Mouse (Mus musculus) embryonic facial prominence, embryonic 15.5 days (tissue): Measurements from ENCODE around the gene Rtn4r. TPM values are rescaled to one million over a fixed set of nuclear protein-coding genes. Genes with fewer than 3 reads are reported as not detected.
A peak's percentile ranks its signal among the peaks of the same experiment; 100 is the strongest.

Experiments
- ATAC-seq: fragments of 200-750 bp; cut with Nextera tagmentation; 2 replicates; pipeline ENCODE4 v1.8.0; 2017; ENCODE audit warnings: low read depth, moderate TSS enrichment; ENCODE audit not compliant: insufficient number of reproducible peaks, low FRiP score, low TSS enrichment
- H3K27ac ChIP-seq: fragments of 300-500 bp; sonication (generic); replicated peaks from 2 replicates; pipeline ENCODE4 v1.5.1; 2015; ENCODE audit warnings: mild to moderate bottlenecking, inconsistent platforms
- H3K27me3 ChIP-seq: fragments of 300-500 bp; sonication (generic); 2 replicates; pipeline ENCODE4 v1.6.1; 2015; ENCODE audit warnings: inconsistent platforms
- H3K36me3 ChIP-seq: fragments of 300-500 bp; sonication (generic); 2 replicates; pipeline ENCODE4 v1.6.1; 2015; ENCODE audit warnings: mild to moderate bottlenecking, inconsistent platforms
- H3K4me1 ChIP-seq: fragments of 300-500 bp; sonication (generic); 2 replicates; pipeline ENCODE4 v1.6.1; 2015; ENCODE audit warnings: inconsistent platforms
- H3K4me2 ChIP-seq: fragments of 300-500 bp; sonication (generic); replicated peaks from 2 replicates; pipeline ENCODE4 v1.6.1; 2015; ENCODE audit warnings: mild to moderate bottlenecking, inconsistent platforms
- H3K4me3 ChIP-seq: fragments of 300-500 bp; sonication (generic); replicated peaks from 2 replicates; pipeline ENCODE4 v1.5.1; 2015; ENCODE audit warnings: mild to moderate bottlenecking, inconsistent platforms
- H3K9ac ChIP-seq: fragments of 300-500 bp; sonication (generic); 2 replicates; pipeline ENCODE4 v1.6.1; 2015; ENCODE audit warnings: inconsistent platforms
- H3K9me3 ChIP-seq: fragments of 300-500 bp; sonication (generic); replicated peaks from 2 replicates; pipeline ENCODE4 v1.6.1; 2016; ENCODE audit warnings: inconsistent platforms
- WGBS: fragments of 180-500 bp; shearing (Covaris S2); methylation state at CpG from one replicate; pipeline ENCODE4 v1.1.7; 2015; 5-methylcytosine and 5-hydroxymethylcytosine counted together
- polyA plus RNA-seq: library from polyadenylated mRNA; unstranded; fragments of >200 nt; fragmentation: Nextera tagmentation; extraction: Ambion mirVana; gene quantifications from 2 replicates; pipeline ENCODE4 v1.2.1, GENCODE M21; 2015

Gene Rtn4r
- polyA plus RNA-seq, 1 experiment from 2014 or later: 7.9 TPM

DNA sequence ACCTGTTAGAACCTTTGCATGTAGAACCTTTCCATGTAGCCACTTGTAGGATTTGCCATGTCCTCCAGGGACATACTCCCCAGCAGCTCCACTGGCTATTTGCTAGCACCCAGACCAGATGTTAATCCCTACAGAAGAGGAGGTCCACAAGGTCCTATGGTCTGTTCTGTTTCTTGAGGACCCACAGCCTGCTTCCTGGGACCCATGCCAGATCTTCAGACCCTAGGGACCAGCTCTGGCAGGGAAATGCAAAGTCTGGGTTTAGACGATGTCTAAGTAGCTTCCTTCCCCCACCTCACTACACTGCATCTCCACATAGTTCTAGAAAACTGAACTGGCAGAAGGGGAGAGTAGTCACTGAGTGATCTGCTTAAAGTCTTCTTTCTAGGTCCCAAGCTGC lies 32.3 kb downstream of the Rtn4r start:
- ATAC-seq: no peak
- no peaks in the 10 kb centered on the region for H3K27me3 ChIP-seq
- H3K4me1 ChIP-seq: peaks cover 54% of the 10 kb centered on the region
- no peaks in the 10 kb centered on the region for H3K36me3 ChIP-seq
- no peak overlapping the region for H3K4me2 ChIP-seq
- no peak overlapping the region for H3K9ac ChIP-seq
- 14% methylated on average over 1 of the region's 1 CpGs for WGBS
- H3K9me3 ChIP-seq: no peaks in the 10 kb centered on the region
- H3K4me3 ChIP-seq: no peak overlapping the region
- H3K27ac ChIP-seq: no peak overlapping the region

DNA sequence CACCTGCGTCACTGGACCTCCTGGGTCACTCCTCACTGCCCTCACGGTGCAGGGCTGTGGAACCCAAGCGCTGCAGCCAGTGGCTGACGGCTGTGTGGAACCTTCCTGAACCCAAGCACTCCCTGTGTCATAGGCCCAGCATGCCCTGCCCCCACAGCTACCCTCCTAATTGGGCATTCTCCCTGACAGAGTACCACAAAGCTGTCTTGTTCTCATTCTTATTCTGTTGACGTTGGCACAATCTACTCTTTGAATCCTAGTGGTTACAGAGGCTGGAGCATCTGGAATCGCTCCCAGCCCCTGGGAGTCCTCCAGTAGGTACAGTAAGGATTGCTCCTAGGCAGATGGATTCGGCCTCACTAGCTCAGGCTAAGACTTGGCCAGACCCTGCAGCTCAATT lies 33.1 kb downstream of the Rtn4r start:
- no peaks in the 10 kb centered on the region for H3K9me3 ChIP-seq
- H3K27me3 ChIP-seq: no peaks in the 10 kb centered on the region
- peaks cover 52% of the 10 kb centered on the region for H3K4me1 ChIP-seq
- no peak overlapping the region for H3K4me3 ChIP-seq
- H3K9ac ChIP-seq: no peak overlapping the region
- WGBS: 46% methylated on average over 7 of the region's 7 CpGs
- no peaks in the 10 kb centered on the region for H3K36me3 ChIP-seq
- no peak for ATAC-seq
- H3K4me2 ChIP-seq: no peak overlapping the region
- peak overlapping the region; percentile 65; the same call in 1 of the 2 replicates for H3K27ac ChIP-seq

DNA sequence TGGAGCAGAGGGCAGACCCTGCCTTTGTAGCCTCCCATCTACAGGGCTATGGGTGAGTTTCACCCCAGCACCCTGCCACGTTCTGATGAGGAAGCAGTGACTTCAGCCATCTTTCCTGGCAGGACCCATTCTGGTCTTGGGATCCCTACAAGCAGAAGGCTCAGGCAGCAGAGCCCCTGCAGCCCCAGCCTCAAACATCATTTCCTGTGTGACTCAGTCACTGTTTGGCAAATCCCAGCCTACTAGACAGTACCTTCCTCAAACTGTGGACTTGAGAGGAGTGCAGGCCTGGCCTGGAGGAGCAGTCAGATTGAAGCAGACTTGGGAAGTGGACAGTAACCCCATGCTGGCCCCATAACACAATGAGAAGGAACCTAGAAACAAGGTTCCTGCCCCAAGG lies 33.7 kb downstream of the Rtn4r start:
- H3K4me2 ChIP-seq: no peak overlapping the region
- WGBS: 60% methylated on average over 1 of the region's 1 CpGs

DNA sequence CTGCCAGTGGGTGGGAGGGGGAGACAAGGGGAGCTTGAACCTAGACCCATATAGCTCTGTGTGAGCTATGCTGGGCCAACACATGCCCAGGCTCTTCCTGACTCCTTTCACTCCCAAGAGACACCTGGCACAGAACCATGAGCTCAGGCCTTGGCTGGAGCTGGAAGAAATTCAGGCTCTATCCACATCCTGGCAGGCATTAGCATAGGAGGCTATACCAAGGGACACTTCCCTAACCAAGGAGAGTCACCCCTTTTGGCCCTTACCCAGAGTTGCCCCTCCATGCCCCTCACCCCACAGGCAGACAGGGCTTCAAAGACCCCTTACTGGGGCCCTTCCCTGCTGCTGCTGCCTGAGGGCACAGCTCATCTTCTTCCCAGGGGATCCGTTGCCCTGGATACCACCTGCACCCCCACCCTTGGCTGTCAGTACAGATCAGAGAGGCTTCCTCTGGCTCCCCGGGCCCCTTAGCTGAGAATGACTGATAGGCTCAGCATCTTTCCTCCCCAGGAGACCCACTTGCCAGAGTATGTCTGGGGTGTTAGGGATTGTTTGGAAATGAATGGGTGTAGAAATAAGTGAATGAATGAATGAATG lies 37.3 kb downstream of the Rtn4r start:
- WGBS: 21% methylated on average over 2 of the region's 2 CpGs
- H3K9ac ChIP-seq: no peak overlapping the region
- no peak for ATAC-seq
- no peak overlapping the region for H3K4me3 ChIP-seq
- no peaks in the 10 kb centered on the region for H3K27me3 ChIP-seq
- H3K4me2 ChIP-seq: no peak overlapping the region
- H3K4me1 ChIP-seq: peaks cover 44% of the 10 kb centered on the region
- no peaks in the 10 kb centered on the region for H3K36me3 ChIP-seq
- H3K9me3 ChIP-seq: no peaks in the 10 kb centered on the region
- no peak overlapping the region for H3K27ac ChIP-seq

More for the DNA sequence above, 33.7 kb downstream of the Rtn4r start:
- Histone ChIP-seq H3K4me1 (peaks cover 50% of the 10 kb centered on the region), H3K9me3 (no peaks in the 10 kb centered on the region), H3K27me3 (no peaks in the 10 kb centered on the region), H3K9ac (no peak overlapping the region), H3K4me3 (no peak overlapping the region), H3K27ac (peak overlapping the region; percentile 65; the same call in 1 of the 2 replicates), H3K36me3 (no peaks in the 10 kb centered on the region)
- no peak for ATAC-seq

DNA sequence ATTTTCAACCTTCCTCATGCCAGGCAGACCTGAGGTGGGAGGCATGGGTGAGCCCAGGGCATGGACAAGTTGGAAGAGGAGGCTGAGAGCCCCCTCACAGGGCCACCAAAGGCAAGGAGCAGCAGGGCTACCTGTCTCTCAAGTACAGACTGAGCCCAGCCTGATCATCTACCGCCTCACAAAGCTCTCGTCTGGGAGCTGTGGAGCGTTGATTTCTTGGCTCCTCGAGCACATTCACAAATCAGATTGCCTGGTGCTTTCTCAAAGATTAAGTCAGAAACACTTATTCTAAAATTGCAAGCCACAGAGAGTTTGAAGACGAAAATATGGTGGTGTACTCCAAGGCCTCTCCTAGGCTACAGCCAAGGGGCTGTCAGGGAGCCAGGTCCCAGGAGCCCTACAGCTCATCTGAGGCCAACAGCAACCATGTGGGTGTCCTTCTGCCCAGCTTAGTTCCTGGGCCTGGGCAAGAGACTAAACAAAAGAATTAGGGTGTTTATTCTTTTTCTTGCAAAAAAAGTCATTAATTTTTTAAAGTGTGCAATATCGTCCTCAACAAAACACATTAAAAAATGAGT lies 39.3 kb downstream of the Rtn4r start:
- Histone ChIP-seq H3K27ac (no peak overlapping the region), H3K9me3 (no peaks in the 10 kb centered on the region), H3K36me3 (no peaks in the 10 kb centered on the region), H3K27me3 (no peaks in the 10 kb centered on the region), H3K4me3 (no peak overlapping the region), H3K4me1 (peaks cover 25% of the 10 kb centered on the region), H3K9ac (no peak overlapping the region), H3K4me2 (no peak overlapping the region)
- 73% methylated on average over 6 of the region's 6 CpGs for WGBS
- no peak for ATAC-seq

DNA sequence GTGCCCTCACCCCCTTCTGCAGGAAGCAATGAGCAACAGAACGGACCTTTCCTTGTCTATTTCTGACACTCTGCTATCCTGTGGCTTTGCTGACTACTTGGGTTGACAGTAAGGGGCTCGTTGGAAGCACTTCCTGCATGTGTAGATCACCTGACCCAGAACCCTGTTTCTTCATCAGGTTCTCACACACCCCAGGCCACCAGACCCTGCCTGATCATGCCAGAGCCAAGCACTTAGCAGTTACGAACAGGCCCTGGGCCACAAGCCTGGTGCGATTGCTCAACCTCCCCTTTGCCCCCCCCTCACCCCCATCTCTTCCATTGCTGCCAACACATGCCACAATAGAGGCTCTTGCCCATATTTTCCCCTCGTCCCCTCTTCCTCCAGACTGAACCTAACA lies 41.7 kb downstream of the Rtn4r start:
- ATAC-seq: no peak
- Histone ChIP-seq H3K4me1 (peaks cover 23% of the 10 kb centered on the region), H3K4me2 (no peak overlapping the region), H3K27me3 (no peaks in the 10 kb centered on the region), H3K9me3 (no peaks in the 10 kb centered on the region), H3K4me3 (no peak overlapping the region), H3K27ac (no peak overlapping the region), H3K9ac (no peak overlapping the region), H3K36me3 (no peaks in the 10 kb centered on the region)
- 49% methylated on average over 5 of the region's 5 CpGs for WGBS

DNA sequence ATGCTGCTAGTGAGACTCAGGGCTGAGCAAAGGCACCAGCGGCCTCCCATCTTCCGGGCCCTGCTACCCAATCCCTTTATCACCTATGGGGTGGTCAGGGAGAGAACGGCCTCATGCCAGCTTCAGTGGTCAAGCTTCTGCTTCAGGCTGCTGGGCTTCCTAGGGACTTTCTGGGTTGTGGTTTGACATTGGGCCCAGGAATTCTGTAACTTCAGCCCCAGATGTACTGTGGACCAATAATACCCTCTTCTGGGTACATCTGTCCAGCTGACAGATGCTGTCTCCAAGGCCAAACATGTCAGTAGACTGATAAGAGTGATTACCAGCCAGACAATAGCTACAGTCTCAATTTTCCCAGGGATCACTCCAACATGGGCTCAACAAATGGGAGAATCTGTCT lies 42.3 kb downstream of the Rtn4r start:
- Histone ChIP-seq H3K9ac (no peak overlapping the region), H3K9me3 (no peaks in the 10 kb centered on the region), H3K27ac (no peak overlapping the region), H3K4me2 (no peak overlapping the region), H3K4me3 (no peak overlapping the region), H3K4me1 (peaks cover 18% of the 10 kb centered on the region), H3K36me3 (no peaks in the 10 kb centered on the region), H3K27me3 (no peaks in the 10 kb centered on the region)
- ATAC-seq: no peak
- WGBS: 86% methylated on average over 3 of the region's 3 CpGs

DNA sequence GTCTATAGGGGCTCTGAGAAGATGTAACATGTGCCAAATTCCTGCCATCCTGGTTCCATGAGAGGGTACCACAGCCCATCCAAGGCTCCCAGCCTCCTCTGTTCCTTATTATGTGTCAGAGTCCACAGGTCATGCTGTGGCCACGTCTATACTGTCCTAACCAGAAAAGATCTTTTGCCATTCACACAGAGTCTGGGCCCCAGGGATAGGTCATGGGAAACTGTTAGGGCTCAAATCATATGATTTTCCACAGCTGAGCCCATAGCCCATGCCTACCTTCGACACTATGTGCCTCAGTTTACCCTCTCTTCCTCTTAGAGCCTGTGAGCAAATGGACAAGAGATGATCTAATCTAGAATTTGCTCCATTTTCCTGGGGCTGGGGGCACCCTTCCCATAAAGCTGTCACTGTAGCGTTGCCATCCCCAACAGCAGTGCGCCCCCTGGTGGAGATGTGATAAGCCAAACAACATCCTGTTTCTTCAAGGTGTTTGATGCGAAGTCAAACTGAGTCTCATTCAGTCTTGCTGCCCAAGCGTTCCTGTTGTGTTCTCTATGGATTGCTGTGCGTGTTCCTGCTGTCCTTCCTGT lies 44.9 kb downstream of the Rtn4r start:
- H3K9ac ChIP-seq: no peak overlapping the region
- no peak for ATAC-seq
- WGBS: 5% methylated on average over 7 of the region's 7 CpGs

DNA sequence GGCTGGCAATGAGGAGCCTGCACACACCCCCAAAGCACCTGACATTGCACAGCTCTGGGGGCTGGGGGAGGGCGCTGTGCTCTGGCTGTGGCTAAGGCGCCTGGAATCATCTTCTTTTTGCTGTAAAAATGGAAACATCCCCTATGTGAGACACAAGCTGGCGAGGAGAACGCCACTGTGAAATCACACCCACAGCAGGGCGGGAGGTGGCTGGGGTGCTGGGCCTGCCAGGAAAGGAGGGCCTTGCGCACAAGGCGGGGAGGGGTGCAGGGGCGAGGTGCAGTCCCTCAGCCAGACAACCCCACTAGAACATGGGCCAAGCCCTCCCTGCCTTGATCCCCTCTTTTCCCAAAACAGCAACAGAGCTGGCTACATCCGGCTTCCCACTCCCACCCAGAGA lies 45.8 kb downstream of the Rtn4r start:
- Histone ChIP-seq H3K27ac (no peak overlapping the region), H3K9me3 (no peaks in the 10 kb centered on the region), H3K4me1 (peaks cover 29% of the 10 kb centered on the region), H3K4me2 (no peak overlapping the region), H3K27me3 (no peaks in the 10 kb centered on the region), H3K4me3 (no peak overlapping the region), H3K36me3 (no peaks in the 10 kb centered on the region), H3K9ac (no peak overlapping the region)
- WGBS: 70% methylated on average over 9 of the region's 9 CpGs
- ATAC-seq: 0 out of 2 replicates have a peak, but pooled peaks have one; percentile 27

More for the DNA sequence above, 44.9 kb downstream of the Rtn4r start:
- Histone ChIP-seq H3K4me1 (peaks cover 29% of the 10 kb centered on the region), H3K4me2 (no peak overlapping the region), H3K27me3 (no peaks in the 10 kb centered on the region), H3K27ac (no peak overlapping the region), H3K4me3 (no peak overlapping the region), H3K36me3 (no peaks in the 10 kb centered on the region), H3K9me3 (no peaks in the 10 kb centered on the region)

DNA sequence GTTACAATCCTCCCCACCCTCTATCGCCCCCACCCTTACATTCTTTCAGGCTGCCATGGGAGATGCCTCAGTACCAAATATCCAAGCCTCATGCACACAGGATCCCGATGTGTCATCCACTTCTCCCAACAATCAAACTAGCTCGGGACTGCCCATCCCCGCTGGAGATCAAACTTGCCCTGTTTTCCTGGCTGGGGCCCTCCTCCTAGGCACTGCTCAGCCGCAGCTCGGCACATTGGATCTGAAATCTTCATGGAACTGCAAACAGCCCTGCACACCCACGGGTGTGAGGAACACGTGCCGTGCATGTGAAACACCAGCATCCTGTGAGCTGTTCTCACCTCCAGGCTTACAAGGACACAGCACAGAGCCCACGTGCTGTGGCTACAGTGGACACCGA lies 46.3 kb downstream of the Rtn4r start:
- Histone ChIP-seq H3K9ac (no peak overlapping the region), H3K9me3 (no peaks in the 10 kb centered on the region), H3K4me1 (peaks cover 30% of the 10 kb centered on the region), H3K4me2 (no peak overlapping the region), H3K27me3 (no peaks in the 10 kb centered on the region), H3K27ac (no peak overlapping the region), H3K36me3 (no peaks in the 10 kb centered on the region), H3K4me3 (no peak overlapping the region)
- WGBS: 64% methylated on average over 11 of the region's 11 CpGs
- no peak for ATAC-seq

DNA sequence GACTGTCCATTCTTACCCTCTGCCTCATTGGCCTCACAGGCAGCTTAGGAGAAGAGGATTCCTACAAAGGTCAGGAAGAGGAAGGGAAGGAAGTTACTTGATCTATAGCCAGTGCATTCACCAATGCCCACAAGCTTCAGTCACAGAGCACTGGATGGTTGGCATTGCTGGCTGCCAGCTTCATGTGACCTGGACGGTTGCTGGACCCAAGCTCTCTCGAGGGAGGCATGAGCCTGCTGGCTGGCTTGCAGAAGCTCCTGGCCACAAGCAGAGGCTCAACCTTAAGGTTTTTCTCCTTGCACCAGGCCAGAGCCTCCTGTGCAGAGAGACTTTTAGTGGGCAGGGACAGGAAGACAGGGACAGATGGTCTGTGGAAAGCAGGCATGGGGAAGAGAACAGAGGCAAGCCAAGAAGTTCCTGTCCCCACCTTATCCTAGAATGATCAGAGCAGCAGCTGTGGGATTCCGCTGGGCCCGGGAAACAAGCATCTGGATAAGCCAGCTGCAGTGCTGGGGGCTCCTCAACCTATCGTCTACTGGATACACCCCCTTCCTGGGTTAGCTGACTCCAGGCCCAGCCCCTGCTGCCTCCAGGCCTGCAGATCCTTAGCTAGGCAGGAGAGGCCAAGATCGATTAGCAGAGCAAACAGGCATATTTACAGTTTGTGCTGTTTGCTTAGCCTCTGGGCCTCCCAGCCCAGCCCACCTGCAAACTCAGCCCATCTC lies 48.5 kb downstream of the Rtn4r start:
- WGBS: 30% methylated on average over 6 of the region's 6 CpGs

More for the DNA sequence above, 48.5 kb downstream of the Rtn4r start:
- H3K9me3 ChIP-seq: no peaks in the 10 kb centered on the region
- no peaks in the 10 kb centered on the region for H3K27me3 ChIP-seq
- no peak for ATAC-seq
- H3K4me2 ChIP-seq: no peak overlapping the region
- peak overlapping the region; percentile 34; the same call in 1 of the 2 replicates for H3K27ac ChIP-seq
- no peak overlapping the region for H3K4me3 ChIP-seq
- H3K4me1 ChIP-seq: peaks cover 42% of the 10 kb centered on the region
- no peaks in the 10 kb centered on the region for H3K36me3 ChIP-seq
- no peak overlapping the region for H3K9ac ChIP-seq
